Mouse (Mus musculus) bone marrow macrophage, adult 2 months (primary cell): ENCODE results near the gene Ttf2. TPM values are rescaled to one million over a fixed set of nuclear protein-coding genes. Genes with fewer than 3 reads are reported as not detected.

Source experiments
- H3K27ac ChIP-seq: 2 replicates; pipeline ENCODE4 v1.5.1; 2012; ENCODE audit warnings: low read depth, low read length; ENCODE audit not compliant: insufficient read depth
- H3K4me1 ChIP-seq: 2 replicates; pipeline ENCODE4 v1.6.1; 2012; ENCODE audit warnings: low read length; ENCODE audit not compliant: control insufficient read depth, insufficient read depth
- H3K4me3 ChIP-seq: 2 replicates; pipeline ENCODE4 v1.5.1; 2012; ENCODE audit warnings: mild to moderate bottlenecking, low read length, moderate library complexity; ENCODE audit not compliant: insufficient read depth
- CTCF ChIP-seq: IDR thresholded peaks from 2 replicates; pipeline ENCODE4 v1.5.1; 2012; ENCODE audit warnings: low read depth, mild to moderate bottlenecking, low read length, moderate library complexity
- POLR2A ChIP-seq: IDR thresholded peaks from 2 replicates; pipeline ENCODE4 v1.6.1; 2012; ENCODE audit warnings: mild to moderate bottlenecking, low read depth, low read length, borderline replicate concordance
- polyA plus RNA-seq: library from polyadenylated mRNA; stranded (reverse); fragments of >200 nt; gene quantifications from 2 replicates; pipeline ENCODE4 v1.2.4, GENCODE M21; 2012; ENCODE audit not compliant: missing spikeins, insufficient read depth, insufficient read length

Ttf2 gene
- polyA plus RNA-seq, 1 experiment: 15.8 TPM

DNA sequence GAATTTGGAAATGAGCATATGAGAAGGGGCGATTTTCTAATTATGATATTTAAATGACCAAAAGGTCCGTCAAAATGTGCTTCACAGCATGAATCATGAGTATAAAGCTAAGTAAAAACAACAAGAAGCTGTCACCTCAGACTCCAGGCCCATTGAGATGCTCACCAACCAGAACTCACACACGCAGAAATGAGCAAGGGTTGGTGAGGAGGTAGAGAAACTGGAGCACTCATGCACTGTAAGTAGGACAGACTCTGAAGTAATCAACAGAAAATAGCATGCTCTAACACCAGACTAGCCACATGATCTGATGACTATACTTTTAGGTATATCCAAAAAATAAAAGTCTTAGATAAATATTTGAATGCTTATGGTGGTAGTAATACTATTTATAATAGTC lies 79.1 kb downstream of the Ttf2 start:
- H3K27ac ChIP-seq: no peak overlapping the region
- no peak for TF ChIP-seq CTCF
- TF ChIP-seq POLR2A: no peak
- no peak overlapping the region for H3K4me3 ChIP-seq
- H3K4me1 ChIP-seq: peaks cover 16% of the 10 kb centered on the region

DNA sequence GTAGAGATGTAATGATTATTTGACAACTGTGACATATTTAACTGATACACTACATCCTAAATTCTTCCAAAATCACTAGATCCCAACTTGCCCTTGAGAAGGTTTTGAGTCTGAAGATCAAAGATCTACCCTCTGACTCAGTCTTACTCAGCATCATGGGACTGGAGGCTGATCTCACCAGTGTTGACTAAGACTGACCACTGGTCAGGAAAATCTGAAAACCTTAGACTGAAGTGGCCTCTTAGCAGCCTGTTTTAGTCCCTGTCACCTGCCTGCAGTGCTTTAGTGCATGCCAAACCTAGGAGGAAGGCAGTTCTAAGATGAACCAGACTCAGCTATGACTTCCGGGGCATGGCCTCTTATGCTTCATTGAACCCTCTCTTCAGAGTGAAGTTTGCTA lies 80.2 kb downstream of the Ttf2 start:
- Histone ChIP-seq H3K4me1 (peaks cover 16% of the 10 kb centered on the region), H3K4me3 (no peak overlapping the region), H3K27ac (peak overlapping the region; percentile 78)
- no peak for TF ChIP-seq CTCF
- no peak for TF ChIP-seq POLR2A

Other genes with a start within 250 kb of the Ttf2 start
- gene Vtcn1, start 144.2 kb downstream of the Ttf2 start, polyA plus RNA-seq: not detected in 2 replicates
- gene Trim45, start 47.5 kb downstream of the Ttf2 start, polyA plus RNA-seq: 1.2 and 1.8 TPM in 2 replicates
- gene Cd101, start 59.9 kb upstream of the Ttf2 start, polyA plus RNA-seq: 2.4 and 2.9 TPM in 2 replicates
- 3.6 TPM in 2 replicates for gene Ptgfrn, start 140.6 kb upstream of the Ttf2 start, polyA plus RNA-seq